Mouse (Mus musculus) erythroblast, embryonic 14.5 days (primary cell): ENCODE data around the gene Olfr469.

Experiments
- GATA1 ChIP-seq: IDR thresholded peaks from 2 replicates; pipeline ENCODE4 v1.6.1; 2012; ENCODE audit warnings: low read length, inconsistent platforms, mixed read lengths
- TAL1 ChIP-seq: IDR thresholded peaks from 3 replicates; pipeline ENCODE4 v1.6.1; 2012; ENCODE audit warnings: low read length, inconsistent platforms, mixed read lengths

DNA sequence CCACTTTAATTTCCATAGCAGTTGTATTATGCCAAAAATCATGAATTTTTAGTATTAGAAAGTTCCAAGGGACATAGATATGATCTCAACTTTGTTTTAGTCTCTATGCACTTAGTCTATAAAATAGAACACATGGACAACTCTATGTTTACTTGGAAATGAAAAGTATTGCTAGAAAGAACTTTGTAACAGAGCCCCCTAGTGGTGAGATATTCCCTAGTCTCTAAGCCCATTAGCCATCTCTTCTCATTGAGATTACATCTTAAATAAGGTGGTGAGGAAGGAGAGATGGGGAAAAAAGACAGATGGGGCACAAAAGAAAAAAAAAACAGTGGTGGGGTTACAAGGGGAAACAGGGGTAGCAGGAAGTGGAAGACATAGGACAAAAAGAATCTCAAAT, 5.9 kb downstream of the Olfr469 start:
- TF ChIP-seq TAL1 (no peak), GATA1 (no peak)
